Mouse (Mus musculus) stomach, adult 2 months (tissue): ENCODE measurements around the gene Olfr1461. TPM values are rescaled to one million over a fixed set of nuclear protein-coding genes. Genes with fewer than 3 reads are reported as not detected.

ENCODE experiments used
- polyA plus RNA-seq: library from polyadenylated mRNA; depleted of rRNA; stranded (reverse); fragments of >200 nt; gene quantifications from 2 replicates; pipeline ENCODE4 v1.2.3, GENCODE M21; 2012; rRNA removed

The Olfr1461 gene
- polyA plus RNA-seq = not detected in 2 replicates

DNA sequence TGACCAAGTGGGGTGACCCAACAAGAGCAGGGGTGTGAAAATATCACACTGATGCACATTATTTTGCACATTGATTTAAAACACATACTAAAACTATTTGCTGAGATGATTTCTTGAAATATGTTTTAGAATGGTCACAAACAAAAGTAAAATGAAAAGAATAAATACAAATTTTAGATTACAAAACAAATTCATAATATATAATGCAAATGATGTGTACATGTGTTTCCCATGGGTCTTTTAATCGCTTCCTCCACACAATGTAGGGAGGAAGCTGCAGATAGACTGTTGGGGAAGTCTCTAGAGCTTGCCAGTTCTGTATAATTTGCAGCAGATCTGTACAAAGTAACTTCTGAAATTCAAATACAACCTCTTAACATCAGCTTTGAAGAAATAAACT, at the start of gene Olfr1461:
Gene Olfr1461, plus strand, starts transcription at position 301 of the 400 bp plus-strand sequence.

DNA sequence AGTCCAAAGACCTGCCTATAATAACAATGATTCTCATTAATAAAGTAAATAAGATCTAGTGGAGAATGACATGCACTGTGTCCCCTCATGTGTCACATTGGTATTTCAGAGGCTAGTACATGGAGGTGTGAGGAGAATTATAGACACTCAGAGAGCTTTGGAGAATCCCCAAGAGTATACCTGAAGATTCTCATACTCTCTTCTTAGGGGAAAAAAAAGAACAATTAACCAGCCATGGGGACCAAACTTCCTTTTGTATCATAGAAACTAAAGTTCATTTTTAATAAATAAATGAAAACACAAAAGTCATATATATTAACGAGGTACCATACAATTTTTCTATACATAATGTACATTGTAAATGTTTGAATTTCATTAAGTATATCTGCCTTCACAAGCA, 13.4 kb upstream of the Olfr1461 start, which contains the start of gene Olfr1459:
Gene Olfr1459, minus strand, starts transcription at position 101 of the 400 bp plus-strand sequence.

DNA sequence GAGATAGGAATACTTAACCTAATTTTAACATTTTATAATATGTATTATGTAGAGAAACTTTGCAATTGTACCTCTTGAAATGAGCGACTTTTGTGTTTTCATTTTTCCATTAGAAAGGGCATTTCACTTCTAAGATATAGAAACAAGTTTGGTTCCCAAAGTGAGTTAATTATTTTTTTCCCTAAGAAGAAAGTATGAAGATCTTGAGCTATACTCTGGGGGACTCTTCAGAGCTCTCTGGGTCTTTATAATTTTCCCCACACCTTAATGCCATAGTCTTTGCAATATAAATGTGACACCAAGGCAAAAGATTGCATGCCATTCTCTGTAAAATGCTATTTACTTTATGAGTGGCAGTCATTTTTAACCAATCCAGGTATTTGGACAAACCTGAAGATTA, 22.6 kb downstream of the Olfr1461 start, which contains the start of gene Olfr1462:
Gene Olfr1462, plus strand, starts transcription at position 301 of the 400 bp plus-strand sequence.

Other genes with a start within 250 kb of the Olfr1461 start
- gene Olfr1448, start 238.6 kb upstream of the Olfr1461 start, polyA plus RNA-seq = not detected in 2 replicates
- not detected in 2 replicates for gene Olfr1449, start 232.2 kb upstream of the Olfr1461 start, polyA plus RNA-seq
- gene Olfr1450, start 212.7 kb upstream of the Olfr1461 start, polyA plus RNA-seq = not detected in 2 replicates
- gene Olfr1451, start 168.0 kb upstream of the Olfr1461 start, polyA plus RNA-seq = not detected in 2 replicates
- gene Olfr1453, start 134.7 kb upstream of the Olfr1461 start, polyA plus RNA-seq = not detected in 2 replicates
- not detected in 2 replicates for gene Olfr1454, start 102.4 kb upstream of the Olfr1461 start, polyA plus RNA-seq
- gene Olfr1457, start 65.1 kb upstream of the Olfr1461 start, polyA plus RNA-seq = not detected in 2 replicates
- not detected in 2 replicates for gene Olfr1458, start 56.2 kb upstream of the Olfr1461 start, polyA plus RNA-seq
- gene Olfr1459, start 13.5 kb upstream of the Olfr1461 start, polyA plus RNA-seq = not detected in 2 replicates
- gene Olfr1462, start 22.7 kb downstream of the Olfr1461 start, polyA plus RNA-seq = not detected in 2 replicates
- gene Olfr1463, start 68.3 kb downstream of the Olfr1461 start, polyA plus RNA-seq = not detected in 2 replicates
- gene Olfr1465, start 152.5 kb downstream of the Olfr1461 start, polyA plus RNA-seq = not detected in 2 replicates
- gene Olfr1466, start 175.9 kb downstream of the Olfr1461 start, polyA plus RNA-seq = not detected in 2 replicates
- gene Olfr1467, start 199.2 kb downstream of the Olfr1461 start, polyA plus RNA-seq = not detected in 2 replicates
- not detected in 2 replicates for gene Olfr1469, start 244.8 kb downstream of the Olfr1461 start, polyA plus RNA-seq